Mouse (Mus musculus) fat pad, adult 2 months (tissue): ENCODE results near the gene Eno3.
A peak's percentile ranks its signal among the peaks of the same experiment; 100 is the strongest.

Source experiments
- DNase-seq: peaks from one replicate; pipeline ENCODE4 v3.0.0-alpha.2; 2011; ENCODE audit warnings: low read depth, low spot score; ENCODE audit errors: extremely low read depth

The Eno3 gene

DNA sequence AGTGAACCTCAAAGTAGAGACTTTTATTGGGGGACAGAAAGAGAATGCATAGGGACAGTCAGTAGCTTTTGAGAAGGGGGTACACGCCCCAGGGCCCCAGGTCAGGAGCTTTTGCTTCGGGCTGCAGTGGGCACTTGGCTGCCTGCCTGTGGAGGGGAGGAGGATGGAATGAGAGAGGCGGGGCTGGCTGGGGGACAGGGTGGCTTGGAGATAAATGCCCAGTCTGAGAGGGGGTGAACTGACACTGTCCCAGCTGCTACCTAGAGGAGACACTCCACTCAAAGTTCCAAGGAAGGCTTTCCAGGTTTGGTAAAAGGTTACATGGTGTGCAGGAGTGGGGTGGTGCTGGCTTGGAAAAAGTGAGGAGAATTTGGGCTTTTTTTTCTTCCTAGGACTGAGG, at the start of gene Eno3:
TSS of gene Eno3 (plus strand) at position 239 of the 400 bp plus-strand sequence.
- DNase-seq, result no peak

DNA sequence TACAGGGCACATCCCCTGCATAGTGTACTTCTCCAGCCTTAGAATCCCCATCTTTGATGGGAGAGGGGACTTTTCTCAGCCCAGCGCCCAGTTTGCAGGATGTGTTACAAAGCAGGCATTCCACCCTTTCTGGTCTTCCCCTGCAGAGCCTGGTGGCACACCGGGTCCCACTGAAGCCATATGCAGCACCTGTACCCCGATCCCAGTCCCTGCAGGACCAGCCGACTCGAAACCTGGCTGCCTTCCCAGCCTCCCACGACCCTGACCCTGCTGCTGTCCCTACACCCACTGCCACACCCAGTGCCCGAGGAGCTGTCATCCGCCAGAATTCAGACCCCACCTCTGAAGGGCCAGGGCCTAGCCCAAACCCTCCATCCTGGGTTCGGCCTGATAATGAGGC, 49.4 kb upstream of the Eno3 start:
- DNase-seq, result no peak

DNA sequence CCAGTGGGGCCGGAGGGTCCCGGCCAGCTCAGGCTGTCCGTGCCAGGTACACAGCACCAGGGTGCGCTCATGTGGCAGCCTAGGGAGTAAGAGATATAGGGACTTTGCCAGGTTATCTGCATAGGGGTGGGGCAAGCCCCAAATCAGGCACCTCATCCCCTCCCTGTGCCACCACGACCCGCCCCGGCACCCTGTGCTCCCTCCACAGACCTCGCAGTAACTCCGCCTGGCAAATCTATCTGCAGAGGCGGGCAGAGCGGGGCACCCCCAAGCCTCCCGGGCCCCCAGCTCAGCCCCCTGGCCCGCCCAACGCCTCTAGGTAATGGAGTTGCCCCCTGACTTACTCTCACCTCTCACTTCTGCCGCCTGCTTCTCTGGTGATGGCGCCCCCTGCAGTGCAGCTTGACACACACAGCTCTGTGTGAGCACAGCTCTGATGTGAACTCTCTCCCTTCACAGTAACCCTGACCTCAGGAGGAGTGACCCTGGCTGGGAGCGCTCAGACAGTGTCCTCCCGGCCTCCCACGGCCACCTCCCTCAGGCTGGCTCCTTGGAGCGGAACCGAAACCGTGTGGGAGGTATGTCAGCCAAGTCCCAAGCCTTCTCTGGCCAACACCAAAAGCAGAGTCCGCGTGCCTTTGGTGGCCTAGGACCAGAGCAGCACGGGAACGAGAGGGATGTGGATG, 48.5 kb upstream of the Eno3 start:
- DNase-seq, result no peak

DNA sequence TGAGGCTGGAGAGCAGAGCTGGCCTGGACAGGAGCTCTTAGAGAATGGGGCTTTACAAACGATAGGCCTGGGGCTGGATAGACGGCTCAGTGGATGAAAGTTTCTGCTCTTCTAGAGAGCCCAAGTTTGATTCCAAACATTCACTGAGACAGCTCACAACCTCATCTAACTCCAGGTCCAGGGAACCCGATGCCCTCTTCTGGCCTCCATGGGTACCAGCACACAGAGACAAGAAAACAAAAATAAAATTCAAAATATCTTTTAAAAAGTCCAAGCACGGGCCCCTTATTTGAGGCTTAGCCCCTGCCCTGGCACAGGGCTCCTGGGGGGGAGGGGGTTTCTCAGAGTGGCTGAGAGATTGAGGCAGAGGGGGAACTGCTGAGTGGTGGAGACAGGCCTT, 46.2 kb upstream of the Eno3 start:
- DNase-seq, result no peak

DNA sequence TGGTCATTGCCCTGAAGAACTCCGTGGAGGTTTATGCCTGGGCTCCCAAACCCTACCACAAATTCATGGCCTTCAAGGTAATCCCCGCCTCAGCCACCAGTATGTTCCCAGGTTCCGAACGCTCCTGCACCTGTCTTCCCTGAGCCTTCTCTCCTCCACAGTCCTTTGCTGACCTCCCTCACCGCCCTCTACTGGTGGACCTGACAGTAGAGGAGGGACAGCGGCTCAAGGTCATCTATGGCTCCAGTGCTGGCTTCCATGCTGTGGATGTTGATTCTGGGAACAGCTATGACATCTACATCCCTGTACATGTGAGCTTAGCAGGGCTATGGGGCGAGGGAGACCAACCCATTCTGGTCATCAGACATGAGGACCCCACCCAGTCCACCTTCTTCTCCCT, 44.5 kb upstream of the Eno3 start:
- no peak for DNase-seq

DNA sequence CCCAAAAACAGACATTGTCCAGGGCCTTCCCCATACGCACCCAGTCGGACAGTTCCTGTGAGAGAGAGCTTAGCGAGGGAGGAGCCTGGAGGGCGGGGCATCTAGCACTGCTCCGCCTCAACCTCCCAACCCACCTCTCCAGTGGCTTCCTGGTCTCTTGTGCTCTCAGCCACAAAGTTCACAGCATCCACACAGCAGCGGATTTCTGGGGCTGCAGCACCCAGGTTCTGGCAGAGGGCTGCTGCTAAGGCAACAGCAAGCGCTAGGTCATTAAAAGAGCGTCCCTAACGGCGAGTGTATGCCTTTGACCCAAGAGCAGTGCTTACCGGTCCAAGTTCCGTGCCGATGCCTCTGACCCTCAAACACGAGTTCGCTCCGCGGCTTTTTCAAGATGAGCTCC, 41.9 kb upstream of the Eno3 start:
- DNase-seq, result no peak

DNA sequence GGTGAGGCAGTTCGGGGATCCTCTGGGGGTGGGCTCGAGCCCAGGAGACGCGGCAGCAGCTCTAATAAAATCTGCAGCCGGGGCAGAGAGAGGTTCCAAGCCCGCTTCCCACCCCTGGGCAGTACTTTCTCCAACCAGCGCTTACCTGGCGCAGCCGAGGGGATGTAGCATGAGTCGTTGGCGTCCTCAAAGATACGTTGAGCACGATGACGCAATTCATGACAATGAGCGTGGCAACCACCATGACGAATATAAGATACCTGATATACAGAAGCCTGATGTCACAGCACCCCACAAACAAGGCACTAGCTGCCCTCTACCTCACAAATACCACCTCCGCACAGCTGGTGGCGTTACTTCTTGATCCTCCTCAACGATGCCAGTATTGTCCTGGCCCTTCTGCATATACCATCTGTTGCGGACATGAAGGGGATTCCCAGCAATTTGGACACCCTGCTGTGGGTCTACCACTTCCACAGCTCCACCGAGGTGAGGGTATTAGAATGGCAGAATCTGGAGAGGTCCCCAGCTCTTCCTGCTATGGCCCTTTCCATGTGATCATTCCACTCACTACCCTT, 41.4 kb upstream of the Eno3 start, which contains the start of gene 4930544D05Rik:
TSS of gene 4930544D05Rik (plus strand) at position 333 of the 578 bp plus-strand sequence.
- no peak for DNase-seq

DNA sequence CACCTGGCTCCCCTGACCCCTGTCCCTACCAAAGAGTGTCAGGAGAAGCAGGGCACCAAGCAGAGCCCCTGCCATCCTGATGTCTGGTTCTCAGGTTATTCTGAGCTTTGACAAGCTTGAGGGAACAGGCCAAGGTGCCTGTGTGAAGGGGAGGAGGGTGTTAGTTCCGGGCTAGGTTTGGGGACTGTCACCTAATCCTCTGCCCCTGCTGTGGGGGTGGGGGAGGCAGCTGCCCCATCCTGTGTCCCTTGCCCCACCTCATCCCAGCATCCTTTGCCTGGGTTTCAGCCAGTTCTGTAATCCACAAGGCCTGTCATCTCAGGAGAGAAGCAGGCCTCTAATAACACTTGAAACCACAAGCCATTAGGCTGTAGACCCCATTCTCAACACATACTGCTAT, 37.9 kb upstream of the Eno3 start, which contains the start of gene Chrne:
TSS of gene Chrne (minus strand) at position 116 of the 400 bp plus-strand sequence.
- no peak for DNase-seq

DNA sequence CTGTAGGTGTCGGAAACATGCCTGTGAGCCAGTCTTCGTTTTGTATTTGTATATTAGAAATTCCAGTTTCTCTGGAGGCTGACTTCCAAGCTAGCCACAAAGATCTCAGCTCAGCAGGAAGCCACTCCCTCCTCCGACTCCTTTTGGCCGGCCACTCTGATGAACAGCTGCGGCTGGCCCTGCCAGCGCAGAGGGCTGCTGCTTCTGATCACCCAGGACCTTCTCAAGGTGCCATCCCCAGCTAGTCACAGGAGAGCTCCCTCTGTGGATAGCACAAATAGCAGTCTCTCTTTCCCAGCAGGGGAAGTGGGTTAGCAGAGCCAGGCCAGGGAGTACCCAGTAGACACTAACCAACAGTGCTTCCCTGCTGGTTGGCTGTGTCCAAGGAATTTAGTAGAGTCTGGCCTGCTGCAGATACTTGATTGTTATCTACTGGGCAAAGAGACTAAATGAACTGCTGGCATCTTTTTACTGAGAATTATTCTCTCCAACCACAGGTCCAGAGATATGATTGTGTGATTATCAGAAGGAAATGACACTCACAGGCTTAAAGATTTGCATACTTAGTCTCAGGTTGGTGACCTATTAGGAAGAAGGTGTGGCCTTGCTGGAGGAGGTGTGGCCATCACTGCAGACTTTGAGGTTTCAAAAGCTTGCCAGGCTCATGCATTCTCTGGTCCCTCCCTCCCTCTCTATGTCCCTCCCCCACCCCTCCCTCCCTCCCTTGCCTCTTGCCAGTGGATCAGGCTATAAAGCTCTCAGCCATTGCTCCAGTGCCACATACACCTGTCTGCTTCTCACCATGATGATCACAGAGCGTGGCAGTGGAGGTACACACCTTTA, 34.8 kb upstream of the Eno3 start:
- DNase-seq, result no peak

DNA sequence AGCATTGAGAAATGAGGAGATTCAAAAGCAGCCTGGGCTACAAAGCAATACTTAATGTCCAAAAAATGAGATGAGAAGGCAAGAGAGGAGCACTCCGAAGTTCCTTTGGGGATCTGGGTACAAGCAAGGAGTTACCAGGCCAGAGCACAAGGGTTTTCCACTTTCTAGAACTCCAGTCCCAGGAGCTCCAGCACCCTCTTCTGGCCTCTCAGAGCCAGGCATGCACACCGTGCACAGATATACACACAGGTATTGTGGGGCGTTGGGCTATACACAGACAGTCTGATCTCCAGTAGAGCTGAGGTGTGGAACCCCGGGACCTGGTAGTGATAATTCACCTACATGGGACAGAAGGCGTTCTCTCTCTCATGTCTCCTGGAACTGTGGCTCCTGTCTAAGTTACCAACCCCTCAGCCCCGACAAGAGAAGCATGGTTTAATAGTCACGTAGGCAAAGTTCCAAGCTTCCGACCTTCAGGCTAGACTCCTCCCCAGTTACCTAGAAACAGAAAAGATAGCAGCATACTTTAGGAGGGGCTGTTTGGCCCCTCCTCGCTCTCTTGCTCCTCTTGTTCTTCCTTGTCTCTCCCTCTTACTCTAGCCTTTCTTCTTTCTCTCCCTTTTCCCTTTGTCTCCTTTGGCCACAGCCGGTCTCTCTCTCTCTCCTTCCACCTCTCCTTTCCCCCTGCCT, 33.8 kb upstream of the Eno3 start:
- DNase-seq, result no peak

DNA sequence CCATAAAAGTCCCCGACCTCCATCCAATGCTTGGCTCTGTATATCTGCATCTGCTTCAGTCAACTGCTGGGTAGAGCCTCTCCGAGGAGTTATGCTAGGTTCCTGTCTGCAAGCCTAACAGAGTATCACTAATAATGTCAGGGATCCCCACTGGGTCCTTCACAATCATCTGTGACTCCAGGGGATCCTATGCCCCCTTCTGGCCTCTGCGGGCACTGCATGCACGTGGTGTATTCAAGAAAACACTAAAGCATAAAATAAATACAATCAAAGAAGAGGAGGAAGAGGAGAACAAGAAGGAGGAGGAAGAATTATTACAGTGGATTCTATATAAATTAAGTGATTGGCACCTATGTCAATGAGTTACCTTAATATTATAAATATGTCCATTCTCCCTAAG, 31.5 kb upstream of the Eno3 start:
- no peak for DNase-seq

DNA sequence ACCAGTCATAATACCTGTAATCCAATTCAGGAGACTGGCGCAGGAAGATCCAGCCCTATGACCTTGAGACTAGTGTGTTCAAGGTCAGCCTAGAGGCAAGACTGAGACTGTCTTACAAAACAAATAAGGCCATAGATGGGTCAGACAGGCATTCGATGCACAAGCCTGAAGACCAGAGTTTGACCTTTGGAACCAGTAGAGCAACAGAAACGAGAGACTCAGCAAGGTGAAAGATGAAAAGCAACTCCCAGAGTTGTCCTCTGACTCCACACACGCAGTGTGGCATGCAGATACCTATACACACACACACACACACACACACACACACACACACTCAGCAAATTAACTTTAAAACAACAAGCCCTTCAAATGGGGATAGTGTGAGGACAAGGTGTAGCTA, 30.1 kb upstream of the Eno3 start:
- DNase-seq, result no peak

DNA sequence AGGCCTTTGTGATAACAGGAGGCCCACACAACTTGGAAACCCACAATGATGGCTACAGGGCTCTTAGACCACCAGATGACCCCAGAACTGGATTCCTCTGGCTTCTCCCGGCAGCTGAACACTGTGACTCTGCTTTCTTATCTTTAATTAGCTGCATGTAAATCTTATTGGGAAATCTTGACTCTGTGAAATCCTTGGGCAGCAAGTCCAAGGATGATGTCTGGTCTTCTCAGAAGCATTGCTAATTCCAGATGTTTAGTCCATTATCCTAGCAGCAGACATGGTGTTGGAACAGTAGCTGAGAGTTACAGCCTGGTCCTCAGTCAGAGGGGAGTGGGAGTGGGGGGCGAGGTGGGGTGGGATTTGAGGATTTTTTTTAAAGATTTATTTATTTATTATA, 28.6 kb upstream of the Eno3 start:
- no peak for DNase-seq

DNA sequence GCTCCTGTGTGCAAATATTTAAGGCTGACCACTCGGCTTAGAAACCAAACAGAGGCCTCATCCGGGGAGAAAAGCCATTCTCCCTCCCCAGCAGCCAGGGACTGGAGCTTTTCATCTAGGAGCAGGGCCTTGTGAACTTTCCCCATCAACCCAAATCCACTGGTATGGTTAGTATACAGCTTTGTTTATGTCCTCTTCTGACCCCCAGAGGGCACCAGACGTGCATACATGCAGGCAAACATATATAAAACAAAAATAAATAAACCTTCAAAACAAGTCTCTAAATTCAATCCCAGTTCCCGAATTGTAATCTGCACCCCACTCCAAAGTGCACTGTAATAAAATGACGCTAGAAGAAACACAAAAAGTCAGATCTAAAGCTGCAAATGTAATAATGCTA, 27.4 kb upstream of the Eno3 start:
- DNase-seq, result no peak

DNA sequence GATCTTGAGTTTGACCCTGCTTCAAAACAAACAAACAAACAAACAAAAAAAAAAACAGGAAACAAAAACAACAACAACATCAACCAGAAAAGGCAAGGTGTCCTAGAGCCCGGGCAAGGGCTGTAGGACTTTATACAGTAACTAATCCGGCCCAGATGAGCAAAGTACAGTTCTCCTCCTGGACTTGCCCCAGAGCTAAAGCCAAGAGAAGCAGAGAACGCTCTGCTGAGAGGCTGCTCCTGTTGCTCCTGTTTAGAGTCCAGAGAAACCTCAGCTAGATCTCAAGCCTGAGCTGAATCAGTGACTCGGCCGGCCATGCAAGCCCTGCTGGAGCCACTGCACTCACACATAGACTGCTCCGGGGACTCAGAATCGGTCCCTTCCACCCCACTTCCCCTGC, 26.9 kb upstream of the Eno3 start:
- DNase-seq, result no peak

DNA sequence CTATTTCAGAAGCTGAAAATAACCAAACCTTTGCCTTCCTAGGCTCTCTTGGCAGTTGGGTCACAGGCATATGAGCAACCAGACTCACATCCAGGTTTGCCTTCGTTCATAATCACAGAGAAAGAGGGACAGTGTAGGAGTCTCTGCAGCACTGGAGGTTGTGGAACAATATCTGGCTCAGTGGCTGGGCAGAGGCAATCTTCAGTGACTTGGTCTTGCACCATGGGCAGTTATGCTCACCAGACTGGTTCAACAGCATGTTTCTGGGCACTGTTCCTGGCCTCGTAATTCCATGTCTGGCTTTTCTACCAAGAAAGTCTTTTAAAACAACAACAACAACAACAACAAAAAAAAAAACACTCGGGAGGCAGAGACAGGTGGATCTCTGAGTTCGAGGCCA, 21.4 kb upstream of the Eno3 start:
- DNase-seq, result peak; percentile 69

DNA sequence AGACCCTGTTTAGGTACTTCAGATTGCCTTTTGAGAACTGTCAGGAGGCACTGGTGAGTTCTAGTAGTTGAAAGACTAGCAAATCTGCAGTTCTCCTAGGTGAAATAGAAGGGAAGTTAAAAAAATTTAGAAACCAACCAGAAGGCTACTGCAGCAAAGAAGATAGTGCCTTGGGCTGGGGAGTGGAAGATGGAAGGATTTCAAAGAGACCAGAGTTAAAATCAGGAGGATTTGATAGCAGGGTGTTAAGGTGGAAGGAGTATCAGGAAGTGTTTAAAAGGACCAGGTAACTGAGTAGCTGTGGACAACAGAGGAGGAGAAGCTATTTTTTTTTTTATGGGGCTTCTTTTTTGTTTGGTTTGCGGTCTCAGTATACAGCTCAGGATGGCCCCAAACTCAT, 19.2 kb upstream of the Eno3 start:
- DNase-seq, result no peak

DNA sequence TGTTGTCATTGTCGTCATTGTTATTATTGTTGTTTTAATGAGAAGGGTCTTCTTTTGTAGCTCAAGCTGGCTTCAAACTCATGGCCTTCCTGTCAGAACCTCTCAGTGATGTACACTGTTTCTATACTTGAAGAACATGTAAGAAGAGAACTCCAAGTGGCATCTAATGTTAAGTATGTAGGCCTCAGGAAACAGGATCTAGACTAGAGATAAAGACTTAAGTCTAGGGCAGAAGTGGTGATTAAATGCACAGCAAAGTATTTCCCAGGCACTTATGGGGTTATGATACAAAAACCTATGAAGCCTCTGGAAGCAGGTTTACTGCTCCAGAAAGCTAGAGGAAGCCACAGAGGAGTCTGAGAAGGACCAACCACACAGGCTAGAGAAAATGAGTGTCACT, 18.7 kb upstream of the Eno3 start:
- DNase-seq, result no peak

DNA sequence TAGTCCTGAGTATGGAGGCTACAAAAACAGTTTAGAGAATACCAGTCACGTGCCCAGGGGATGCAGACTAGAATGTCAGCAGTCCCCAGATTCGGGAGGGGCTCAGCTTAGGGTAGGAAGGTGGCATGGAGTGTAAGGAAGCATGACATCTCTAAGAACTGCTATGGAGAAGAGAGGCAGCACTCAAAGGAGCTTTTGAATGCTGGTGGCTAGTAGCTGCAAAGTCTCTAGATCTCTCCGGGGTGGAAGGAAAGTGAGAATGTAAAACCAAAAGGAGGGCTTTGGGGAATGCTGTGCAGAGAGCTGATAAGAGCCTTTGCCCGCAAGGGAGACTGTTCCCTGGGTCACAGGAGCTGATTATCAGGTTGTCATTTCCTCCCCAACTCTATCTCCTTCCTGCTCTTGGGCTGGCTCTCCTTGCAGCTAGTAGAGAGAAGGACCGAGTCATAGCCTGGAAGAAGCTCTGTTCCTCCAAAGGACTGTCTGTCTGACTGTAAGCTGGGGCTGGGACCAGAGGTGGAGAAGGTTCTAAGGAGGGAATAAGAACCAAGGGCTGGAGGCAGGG, 18.2 kb upstream of the Eno3 start, which contains the start of gene Gp1ba:
TSS of gene Gp1ba (plus strand) at position 409 of the 565 bp plus-strand sequence.
- DNase-seq, result no peak

DNA sequence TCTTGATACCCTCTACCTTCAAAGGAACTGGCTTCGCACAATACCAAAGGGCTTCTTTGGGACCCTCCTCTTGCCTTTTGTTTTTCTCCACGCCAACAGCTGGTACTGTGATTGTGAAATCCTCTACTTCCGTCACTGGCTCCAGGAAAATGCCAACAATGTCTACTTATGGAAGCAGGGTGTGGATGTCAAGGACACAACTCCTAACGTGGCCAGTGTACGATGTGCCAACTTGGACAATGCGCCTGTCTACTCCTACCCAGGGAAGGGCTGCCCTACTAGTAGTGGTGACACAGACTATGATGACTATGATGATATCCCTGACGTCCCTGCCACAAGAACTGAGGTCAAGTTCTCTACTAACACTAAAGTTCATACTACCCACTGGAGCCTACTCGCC, 17.0 kb upstream of the Eno3 start:
- DNase-seq, result no peak

DNA sequence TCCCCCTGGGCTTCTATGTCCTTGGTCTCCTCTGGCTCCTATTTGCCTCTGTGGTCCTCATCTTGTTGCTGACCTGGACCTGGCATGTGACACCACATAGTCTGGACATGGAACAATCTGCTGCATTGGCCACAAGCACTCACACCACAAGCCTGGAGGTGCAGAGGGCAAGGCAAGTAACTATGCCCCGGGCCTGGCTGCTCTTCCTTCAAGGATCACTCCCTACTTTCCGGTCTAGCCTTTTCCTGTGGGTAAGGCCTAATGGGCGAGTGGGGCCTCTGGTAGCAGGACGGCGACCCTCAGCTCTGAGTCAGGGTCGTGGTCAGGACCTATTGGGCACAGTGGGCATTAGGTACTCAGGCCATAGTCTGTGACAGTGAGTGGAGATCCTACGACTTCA, 15.8 kb upstream of the Eno3 start:
- no peak for DNase-seq
